Mouse (Mus musculus) layer of hippocampus, adult 9-11 months (tissue): ENCODE results near the gene Pla2g3.
A peak's percentile ranks its signal among the peaks of the same experiment; 100 is the strongest.

ENCODE experiments used
- DNase-seq: peaks from one replicate; pipeline ENCODE4 v3.0.0; 2022

Gene Pla2g3

GRCm38 (mm10) chr11:3495496-3495895 lies 7.4 kb downstream of the Pla2g3 start:
- DNase-seq, result no peak

DNA sequence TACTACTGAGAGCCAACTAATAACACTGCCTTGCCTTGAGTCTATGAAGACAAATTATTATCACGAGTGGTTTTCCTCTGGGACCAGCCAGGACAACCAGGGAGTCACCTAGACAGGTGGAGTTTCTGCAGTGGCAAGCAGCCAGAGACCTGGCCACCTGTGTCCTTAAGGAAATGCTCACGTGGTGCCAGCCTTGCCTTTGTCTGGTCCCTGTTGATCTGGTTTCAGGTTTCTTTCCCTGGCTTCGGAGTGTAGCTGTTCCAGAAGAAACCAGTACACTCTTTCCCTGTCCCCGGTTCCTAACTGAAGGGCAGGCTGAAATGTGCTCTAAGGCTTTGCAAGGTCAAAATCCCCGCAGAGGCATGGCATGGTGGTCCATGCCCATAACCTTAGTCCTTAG lies 8.7 kb downstream of the Pla2g3 start:
- DNase-seq, result no peak

DNA sequence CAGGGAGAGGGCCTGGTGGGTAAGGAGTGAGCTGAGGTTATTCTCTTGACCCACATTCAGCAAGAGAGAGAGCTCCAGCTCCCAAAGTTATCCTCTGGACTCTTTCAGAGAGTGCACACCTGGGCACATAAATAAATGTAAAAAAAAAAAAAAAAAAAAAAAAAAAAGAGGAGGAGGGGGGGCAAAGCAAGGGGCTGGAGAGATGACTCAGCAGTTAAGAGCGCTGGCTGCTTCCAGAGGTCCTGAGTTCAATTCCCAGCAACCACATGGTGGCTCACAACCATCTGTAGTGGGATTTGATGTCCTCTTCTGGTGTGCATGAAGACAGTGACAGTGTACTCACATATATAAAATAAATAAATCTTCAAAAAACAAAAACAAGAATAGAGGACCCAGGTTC lies 9.2 kb downstream of the Pla2g3 start:
- no peak for DNase-seq

GRCm38 (mm10) chr11:3502057-3502456 lies 14.0 kb downstream of the Pla2g3 start:
- DNase-seq, result no peak

DNA sequence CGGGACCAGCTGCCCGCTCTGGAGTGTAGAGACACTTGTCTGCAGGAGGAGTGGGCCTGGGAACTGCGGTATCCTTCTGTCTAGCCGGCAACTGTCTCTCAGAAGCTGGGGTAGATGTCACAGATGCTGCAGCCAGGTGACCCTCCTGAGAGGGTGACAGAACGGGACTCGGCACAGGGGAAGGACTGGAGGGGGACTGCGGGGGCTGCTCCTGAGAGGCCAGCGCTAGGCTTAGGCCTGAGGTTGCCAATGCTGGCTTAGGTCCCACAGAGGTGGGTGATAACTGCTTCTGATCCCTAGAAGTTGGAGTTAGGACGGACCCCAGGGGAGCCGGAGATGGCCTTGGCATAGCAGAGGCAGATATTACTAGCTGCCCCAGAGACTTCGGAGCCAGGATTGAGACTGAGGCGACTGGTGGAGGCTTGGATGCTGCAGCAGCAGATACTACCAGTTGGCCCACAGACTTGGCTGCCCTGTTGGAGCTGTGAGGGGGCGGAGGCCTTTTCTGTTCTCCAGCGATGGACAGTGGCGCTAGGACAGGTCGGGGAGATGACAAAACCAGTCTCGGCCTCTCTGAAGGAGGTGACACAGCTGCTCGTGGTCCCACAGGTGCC lies 14.5 kb downstream of the Pla2g3 start:
- no peak for DNase-seq

GRCm38 (mm10) chr11:3503755-3504693 lies 15.9 kb downstream of the Pla2g3 start:
- no peak for DNase-seq

GRCm38 (mm10) chr11:3508226-3508625 lies 20.1 kb downstream of the Pla2g3 start:
- no peak for DNase-seq

- no peak for DNase-seq
Observed at GRCm38 (mm10) chr11:3509181-3510085, 21.3 kb downstream of the Pla2g3 start.

DNA sequence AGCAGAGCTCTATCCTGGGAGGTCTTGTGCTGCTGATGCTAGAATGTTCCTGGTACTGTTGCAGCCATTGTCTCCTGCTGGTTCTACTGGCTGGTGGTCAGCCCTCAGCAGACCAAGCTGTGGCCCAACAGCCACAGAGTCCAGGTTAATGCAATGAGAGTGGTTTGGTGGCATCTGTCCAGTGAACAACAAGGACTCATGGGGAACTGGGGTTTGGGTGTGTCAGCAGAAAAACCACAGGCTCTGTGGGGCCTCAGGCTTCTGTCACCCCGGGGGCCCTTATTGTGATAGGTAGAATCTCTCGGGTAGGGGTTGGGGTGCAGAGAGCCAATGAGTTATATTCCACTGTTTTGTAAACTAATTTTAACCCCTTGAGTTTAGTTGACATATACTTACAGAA lies 22.2 kb downstream of the Pla2g3 start:
- DNase-seq, result no peak

GRCm38 (mm10) chr11:3513291-3513690 lies 25.2 kb downstream of the Pla2g3 start:
- no peak for DNase-seq

GRCm38 (mm10) chr11:3514529-3515054 lies 26.5 kb downstream of the Pla2g3 start, which contains the start of gene Selenom:
Gene Selenom (plus strand): TSS chr11:3514684.
- peak; percentile 94 for DNase-seq

DNA sequence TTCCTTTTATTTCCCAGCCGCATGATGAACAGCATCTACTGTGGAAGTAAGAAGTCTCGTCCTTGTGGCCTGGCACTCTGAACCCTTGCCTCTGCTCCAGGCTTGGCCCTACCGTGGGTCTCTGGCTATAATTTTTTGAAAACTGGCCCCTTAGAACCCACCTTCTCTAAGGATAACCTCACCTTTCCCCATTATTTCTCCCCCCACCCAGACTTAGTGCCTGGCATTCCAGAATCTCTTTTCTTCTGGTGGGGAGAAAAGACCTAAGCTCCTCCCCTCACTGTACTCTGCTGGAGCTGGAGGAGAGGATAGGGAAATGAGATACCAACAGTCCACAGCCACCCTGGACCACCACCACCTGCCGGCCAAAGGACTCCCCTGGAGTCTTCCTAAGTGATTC lies 27.1 kb downstream of the Pla2g3 start:
- DNase-seq, result no peak

- no peak for DNase-seq
Observed at GRCm38 (mm10) chr11:3515637-3516036, 27.6 kb downstream of the Pla2g3 start.

DNA sequence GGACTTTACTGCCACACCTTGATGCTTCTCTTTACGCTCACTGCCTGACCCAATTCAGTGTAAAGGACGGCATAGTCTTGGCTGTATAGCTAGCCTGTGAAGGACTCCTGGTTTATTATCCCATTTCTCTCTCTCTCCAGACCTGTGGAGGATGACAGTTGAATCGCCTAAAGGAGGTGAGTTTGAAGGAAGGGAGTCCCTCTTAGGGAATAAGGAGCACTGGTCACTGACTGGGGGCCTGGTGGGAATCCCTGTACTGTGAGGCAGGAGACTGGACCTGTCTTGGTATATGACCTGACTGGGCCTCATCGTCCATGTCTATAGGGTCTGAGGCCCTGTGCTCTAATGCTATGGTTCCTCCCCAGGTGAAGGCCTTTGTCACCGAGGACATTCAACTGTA lies 28.0 kb downstream of the Pla2g3 start:
- DNase-seq, result no peak

- DNase-seq, result no peak
Observed at GRCm38 (mm10) chr11:3516859-3517845, 29.1 kb downstream of the Pla2g3 start.

GRCm38 (mm10) chr11:3517846-3518732 lies 30.0 kb downstream of the Pla2g3 start:
- DNase-seq, result no peak

DNA sequence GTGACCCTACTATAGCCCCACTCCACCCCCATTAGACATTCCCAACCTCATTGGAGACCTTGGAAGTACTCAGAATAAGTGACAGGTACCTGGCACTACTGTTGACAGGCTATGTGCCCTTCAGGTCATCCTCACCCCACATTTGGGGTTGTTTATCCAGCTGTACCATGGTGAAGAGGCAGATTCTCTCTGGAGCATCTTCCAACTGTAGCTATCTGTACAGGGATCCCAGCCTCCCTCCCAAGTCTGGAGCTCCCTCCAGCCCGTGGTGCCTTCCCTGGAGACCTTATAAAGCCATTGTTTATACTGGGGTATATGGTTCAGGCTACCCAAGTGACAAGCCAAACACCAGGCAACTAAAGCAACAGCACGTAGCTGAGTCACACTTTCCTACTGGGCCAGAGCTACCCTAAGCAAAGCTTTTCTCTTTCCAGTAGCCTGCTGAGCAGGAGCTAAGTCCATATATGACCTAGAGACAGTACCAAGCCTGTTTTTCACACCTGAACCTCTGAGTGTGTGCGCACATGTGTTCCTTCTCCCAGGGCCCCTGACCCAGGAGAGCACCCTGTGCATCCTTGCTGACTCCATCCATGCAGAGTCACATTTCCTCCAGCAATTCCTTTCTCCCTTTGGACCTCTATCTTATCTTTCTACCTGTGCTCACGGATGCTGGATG lies 31.1 kb downstream of the Pla2g3 start:
- no peak for DNase-seq

GRCm38 (mm10) chr11:3519756-3520398 lies 31.8 kb downstream of the Pla2g3 start:
- no peak for DNase-seq

GRCm38 (mm10) chr11:3520919-3521318 lies 32.8 kb downstream of the Pla2g3 start:
- no peak for DNase-seq
